Mouse (Mus musculus): ENCODE data around the gene Pzp. TPM values are rescaled to one million over a fixed set of nuclear protein-coding genes. Genes with fewer than 3 reads are reported as not detected.

Gene Pzp
- polyA plus RNA-seq, 1 experiment from 2014 or later: 0.35 TPM

- DNase-seq (ENCODE audit: low spot score): no peak
- no peak overlapping the region for H3K27ac ChIP-seq (ENCODE audit: low read length)
- no peaks in the 10 kb centered on the region for H3K36me3 ChIP-seq (ENCODE audit: insufficient read depth, low read length)
- H3K9me3 ChIP-seq (ENCODE audit: low read length): no peaks in the 10 kb centered on the region
- H3K27me3 ChIP-seq (replicated peaks; ENCODE audit: insufficient read depth, low read length): no peaks in the 10 kb centered on the region
- no peak for TF ChIP-seq EP300 (IDR thresholded peaks at IDR 0.05)
- no peak for TF ChIP-seq CTCF (IDR thresholded peaks at IDR 0.05)
- no peak overlapping the region for H3K9ac ChIP-seq (replicated peaks; ENCODE audit: low read depth)
- no peak overlapping the region for H3K4me3 ChIP-seq (ENCODE audit: low read depth, low read length)
- H3K4me2 ChIP-seq (replicated peaks; ENCODE audit: low read depth, low read length): no peak overlapping the region
- ATAC-seq: no peak
- H3K4me1 ChIP-seq (ENCODE audit: insufficient read depth, low read depth, low read length): no peaks in the 10 kb centered on the region
- 77% methylated on average over 3 of the region's 3 CpGs for WGBS
These were observed 3.2 kb downstream of the Pzp start for GRCm38 (mm10) chr6:128523360-128523759.

GRCm38 (mm10) chr6:128519159-128519558 is 7.4 kb downstream of the Pzp start:
- Histone ChIP-seq H3K4me3 (ENCODE audit: low read depth, low read length) (no peak overlapping the region), H3K36me3 (ENCODE audit: insufficient read depth, low read length) (no peaks in the 10 kb centered on the region), H3K27ac (ENCODE audit: low read length) (no peak overlapping the region), H3K4me2 (replicated peaks; ENCODE audit: low read depth, low read length) (no peak overlapping the region), H3K27me3 (replicated peaks; ENCODE audit: insufficient read depth, low read length) (no peaks in the 10 kb centered on the region), H3K9me3 (ENCODE audit: low read length) (no peaks in the 10 kb centered on the region), H3K9ac (replicated peaks; ENCODE audit: low read depth) (no peak overlapping the region), H3K4me1 (ENCODE audit: insufficient read depth, low read depth, low read length) (no peaks in the 10 kb centered on the region)
- TF ChIP-seq EP300 (IDR thresholded peaks at IDR 0.05) (0 out of 2 replicates have a peak, but pooled peaks have one; percentile 21), CTCF (IDR thresholded peaks at IDR 0.05) (no peak)
- ATAC-seq (peak; percentile 77), DNase-seq (ENCODE audit: low spot score) (peak; percentile 55)
- 62% methylated on average over 7 of the region's 7 CpGs for WGBS

GRCm38 (mm10) chr6:128505676-128506236 is 20.8 kb downstream of the Pzp start:
- 74% methylated on average over 2 of the region's 2 CpGs for WGBS
- no peak overlapping the region for H3K4me2 ChIP-seq (replicated peaks; ENCODE audit: low read depth, low read length)
- H3K36me3 ChIP-seq (ENCODE audit: insufficient read depth, low read length): no peaks in the 10 kb centered on the region
- DNase-seq (ENCODE audit: low spot score) (no peak), ATAC-seq (no peak)
- no peak overlapping the region for H3K27ac ChIP-seq (ENCODE audit: low read length)
- no peak overlapping the region for H3K4me3 ChIP-seq (ENCODE audit: low read depth, low read length)
- H3K9me3 ChIP-seq (ENCODE audit: low read length): no peaks in the 10 kb centered on the region
- H3K4me1 ChIP-seq (ENCODE audit: insufficient read depth, low read depth, low read length): no peaks in the 10 kb centered on the region
- H3K27me3 ChIP-seq (replicated peaks; ENCODE audit: insufficient read depth, low read length): no peaks in the 10 kb centered on the region
- H3K9ac ChIP-seq (replicated peaks; ENCODE audit: low read depth): no peak overlapping the region
- TF ChIP-seq CTCF (IDR thresholded peaks at IDR 0.05): no peak
- no peak for TF ChIP-seq EP300 (IDR thresholded peaks at IDR 0.05)

- DNase-seq (ENCODE audit: low spot score) (no peak), ATAC-seq (no peak)
- H3K4me1 ChIP-seq (ENCODE audit: insufficient read depth, low read depth, low read length): no peaks in the 10 kb centered on the region
- H3K9me3 ChIP-seq (ENCODE audit: low read length): no peaks in the 10 kb centered on the region
- WGBS: 68% methylated on average over 5 of the region's 5 CpGs
- no peak overlapping the region for H3K27ac ChIP-seq (ENCODE audit: low read length)
- no peak overlapping the region for H3K4me2 ChIP-seq (replicated peaks; ENCODE audit: low read depth, low read length)
- H3K4me3 ChIP-seq (ENCODE audit: low read depth, low read length): no peak overlapping the region
- no peaks in the 10 kb centered on the region for H3K27me3 ChIP-seq (replicated peaks; ENCODE audit: insufficient read depth, low read length)
- no peak for TF ChIP-seq EP300 (IDR thresholded peaks at IDR 0.05)
- TF ChIP-seq CTCF (IDR thresholded peaks at IDR 0.05): no peak
- no peak overlapping the region for H3K9ac ChIP-seq (replicated peaks; ENCODE audit: low read depth)
- no peaks in the 10 kb centered on the region for H3K36me3 ChIP-seq (ENCODE audit: insufficient read depth, low read length)
These were observed 21.8 kb downstream of the Pzp start for GRCm38 (mm10) chr6:128504743-128505142.

- no peak overlapping the region for H3K9ac ChIP-seq (replicated peaks; ENCODE audit: low read depth)
- TF ChIP-seq CTCF (IDR thresholded peaks at IDR 0.05): no peak
- TF ChIP-seq EP300 (IDR thresholded peaks at IDR 0.05): no peak
- peak; percentile 13 for DNase-seq (ENCODE audit: low spot score)
- no peaks in the 10 kb centered on the region for H3K9me3 ChIP-seq (ENCODE audit: low read length)
- 60% methylated on average over 1 of the region's 1 CpGs for WGBS
- H3K4me2 ChIP-seq (replicated peaks; ENCODE audit: low read depth, low read length): no peak overlapping the region
- H3K27ac ChIP-seq (ENCODE audit: low read length): no peak overlapping the region
- ATAC-seq: peak; percentile 67
- H3K4me1 ChIP-seq (ENCODE audit: insufficient read depth, low read depth, low read length): no peaks in the 10 kb centered on the region
- H3K4me3 ChIP-seq (ENCODE audit: low read depth, low read length): no peak overlapping the region
- H3K27me3 ChIP-seq (replicated peaks; ENCODE audit: insufficient read depth, low read length): no peaks in the 10 kb centered on the region
- H3K36me3 ChIP-seq (ENCODE audit: insufficient read depth, low read length): no peaks in the 10 kb centered on the region
These were observed 31.2 kb downstream of the Pzp start for GRCm38 (mm10) chr6:128495346-128495745.

- peak; percentile 46 for DNase-seq (ENCODE audit: low spot score)
- WGBS: 56% methylated on average over 15 of the region's 15 CpGs
- ATAC-seq: peak; percentile 68
These were observed 31.7 kb downstream of the Pzp start for GRCm38 (mm10) chr6:128494646-128495331.

More at GRCm38 (mm10) chr6:128494646-128495331, 31.7 kb downstream of the Pzp start:
- Histone ChIP-seq H3K9ac (replicated peaks; ENCODE audit: low read depth) (no peak overlapping the region), H3K4me1 (ENCODE audit: insufficient read depth, low read depth, low read length) (no peaks in the 10 kb centered on the region), H3K4me2 (replicated peaks; ENCODE audit: low read depth, low read length) (no peak overlapping the region), H3K9me3 (ENCODE audit: low read length) (no peaks in the 10 kb centered on the region), H3K36me3 (ENCODE audit: insufficient read depth, low read length) (no peaks in the 10 kb centered on the region), H3K27me3 (replicated peaks; ENCODE audit: insufficient read depth, low read length) (no peaks in the 10 kb centered on the region), H3K4me3 (ENCODE audit: low read depth, low read length) (no peak overlapping the region), H3K27ac (ENCODE audit: low read length) (no peak overlapping the region)
- TF ChIP-seq CTCF (IDR thresholded peaks at IDR 0.05): no peak
- no peak for TF ChIP-seq EP300 (IDR thresholded peaks at IDR 0.05)

Data from lung, postnatal 0 days (tissue).